ENCODE assay signal across 8 mouse cellular contexts in the genomic region with DNA sequence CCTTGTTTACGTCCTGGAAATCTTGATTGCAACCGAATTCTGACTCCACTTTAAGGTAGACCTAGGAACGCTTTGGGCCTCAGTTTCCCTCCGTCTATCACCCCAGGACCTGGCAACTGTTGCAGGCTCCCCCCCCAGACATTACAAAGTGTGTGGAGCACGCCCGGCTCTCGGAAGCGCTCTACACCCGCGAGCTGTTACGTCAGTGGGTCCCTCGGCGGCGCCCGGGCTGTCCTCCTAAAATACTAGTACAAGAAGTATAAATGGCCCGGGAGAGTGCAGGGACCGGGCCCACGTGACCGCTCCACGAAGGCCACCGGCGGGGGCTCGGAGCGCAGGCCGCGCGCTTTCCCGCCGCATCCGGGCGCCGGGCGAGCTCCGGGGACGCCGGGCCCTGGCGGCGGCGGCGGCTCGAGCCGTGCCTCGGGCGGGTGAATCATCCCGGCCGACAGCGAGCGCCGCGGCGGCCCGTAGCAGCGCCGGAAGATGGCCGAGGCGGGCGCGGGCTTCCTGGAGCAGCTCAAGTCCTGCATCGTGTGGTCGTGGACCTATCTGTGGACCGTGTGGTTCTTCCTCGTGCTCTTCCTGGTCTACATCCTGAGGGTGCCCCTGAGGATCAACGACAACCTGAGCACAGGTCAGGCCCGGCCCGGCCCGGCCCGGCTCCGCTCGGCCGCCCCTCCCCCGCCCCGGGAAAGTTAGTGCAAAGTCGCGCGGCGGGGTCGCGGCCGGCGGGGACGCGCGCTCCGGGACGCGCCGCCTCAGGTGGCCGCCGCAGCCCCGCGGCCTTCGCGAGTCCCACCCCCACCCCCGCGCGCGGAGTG. TPM values are rescaled to one million over a fixed set of nuclear protein-coding genes. Genes with fewer than 3 reads are reported as not detected.
DNase-seq lines count a peak whose midpoint lies in the region; ATAC-seq and TF ChIP-seq lines count a peak whose summit lies in the region.

No protein-coding gene starts in this region.

- WGBS in hindbrain, embryonic 16.5 days, result under 1% methylated on average over 72 of the region's 97 CpGs

- DNase-seq in ZHBTc4 (ENCODE audit: low read depth, low spot score), result peak; percentile 58
- DNase-seq in gastrocnemius, adult 2 months, result peak; percentile 86
- DNase-seq in left cerebral cortex, adult 2 months (ENCODE audit: extremely low spot score in 1 of 2, low spot score in 2 of 2), result peak; percentile 54 to 58
- DNase-seq in right cerebral cortex, adult 2 months (ENCODE audit: low spot score in 2 of 2), result peak; percentile 38 to 55
- DNase-seq in urinary bladder, postnatal 10 days (ENCODE audit: low spot score), result peak; percentile 13

- intact Hi-C loops in gastrocnemius, adult 2 months (cut with DNase I), result no loop called here
- intact Hi-C loops in left cerebral cortex, adult 2 months (cut with DNase I), result loop anchor here (2.0 to 10.0 kb wide), 2 partner anchors 57 to 669 kb away; partner anchors contain the start of gene Capza2

- TF ChIP-seq CTCF in gastrocnemius, adult 2 months (IDR thresholded peaks at IDR 0.05), result no peak
- no peak; the same call in 1 of the 2 replicates for TF ChIP-seq CTCF in left cerebral cortex, adult 2 months (IDR thresholded peaks at IDR 0.05)

- H3K4me1 ChIP-seq in hindbrain, embryonic 16.5 days (ENCODE audit: control insufficient read depth, insufficient read depth, low read depth, low read length), result peaks cover 4% of the 10 kb centered on the region; the same call in 1 of the 2 replicates

- no peaks in the 10 kb centered on the region for H3K36me3 ChIP-seq in hindbrain, embryonic 16.5 days (ENCODE audit: control insufficient read depth, insufficient read depth, low read length)

- peak overlapping the region; percentile 95 for H3K4me3 ChIP-seq in gastrocnemius, adult 2 months
- H3K4me3 ChIP-seq in hindbrain, embryonic 16.5 days (ENCODE audit: low read length), result peak overlapping the region; percentile 88
- H3K4me3 ChIP-seq in left cerebral cortex, adult 2 months, result peak overlapping the region; percentile 77

- no peaks in the 10 kb centered on the region for H3K9me3 ChIP-seq in hindbrain, embryonic 16.5 days (ENCODE audit: control insufficient read depth, low read length)

- ATAC-seq in common myeloid progenitor, adult 5-6 weeks (replicated peaks; ENCODE audit: low read depth, poor library complexity, severe bottlenecking), result peak; percentile 66
- peak; percentile 83 for ATAC-seq in hindbrain, embryonic 16.5 days
- peak; percentile 55 for ATAC-seq in megakaryocyte, adult 5-6 weeks (ENCODE audit: poor library complexity, severe bottlenecking)

- H3K27me3 ChIP-seq in hindbrain, embryonic 16.5 days (replicated peaks; ENCODE audit: control insufficient read depth, insufficient read depth, low read length), result no peaks in the 10 kb centered on the region

- peak overlapping the region; percentile 97 for H3K27ac ChIP-seq in gastrocnemius, adult 2 months
- H3K27ac ChIP-seq in hindbrain, embryonic 16.5 days (ENCODE audit: low read depth, low read length), result peak overlapping the region; percentile 84
- peak overlapping the region; percentile 82 for H3K27ac ChIP-seq in left cerebral cortex, adult 2 months

- H3K9ac ChIP-seq in hindbrain, embryonic 16.5 days (ENCODE audit: low read depth, low read length), result peak overlapping the region; percentile 87

- peak overlapping the region; percentile 95 for H3K4me2 ChIP-seq in hindbrain, embryonic 16.5 days (ENCODE audit: low read length)

RNA-seq across cellular contexts. Expression of gene St7, which starts 1.2 kb away (rescaled TPM):
- 43.7 and 56.2 TPM in 2 replicates for total RNA-seq in common myeloid progenitor, adult 5-6 weeks (2017)
- total RNA-seq in gastrocnemius, adult 2 months (2021), result 10 to 100 TPM; 13.0 to 14.0 TPM
- 50.8 and 56.3 TPM in 2 replicates for polyA plus RNA-seq in hindbrain, embryonic 16.5 days (2015; fragmentation: Nextera tagmentation; extraction: Ambion mirVana)
- 10 to 100 TPM; 35.1 to 42.4 TPM for total RNA-seq in left cerebral cortex, adult 2 months (2021)
- total RNA-seq in megakaryocyte, adult 5-6 weeks (2015), result 6.9 and 8.5 TPM in 2 replicates
- 10.6 and 14.0 TPM in 2 replicates for total RNA-seq in megakaryocyte, adult 5-6 weeks (2017)

RNA-seq across cellular contexts. Expression of gene Capza2, which starts 57.9 kb away (rescaled TPM):
- total RNA-seq in common myeloid progenitor, adult 5-6 weeks (2017), result 282 and 287 TPM in 2 replicates
- 100 to 1,000 TPM; 259 to 336 TPM for total RNA-seq in gastrocnemius, adult 2 months (2021)
- polyA plus RNA-seq in hindbrain, embryonic 16.5 days (2015; fragmentation: Nextera tagmentation; extraction: Ambion mirVana), result 254 and 258 TPM in 2 replicates
- 100 to 1,000 TPM; 208 to 223 TPM for total RNA-seq in left cerebral cortex, adult 2 months (2021)
- 490 and 593 TPM in 2 replicates for total RNA-seq in megakaryocyte, adult 5-6 weeks (2015)
- 665 and 673 TPM in 2 replicates for total RNA-seq in megakaryocyte, adult 5-6 weeks (2017)

Comparison
In these comparisons a context has a peak if more than half of its experiments do, and no peak if none do; other contexts are left out.
1. Peak in every context shown above with its lines: DNase-seq, ATAC-seq, H3K4me3 ChIP-seq and H3K27ac ChIP-seq.
2. DNase-seq: peak in every context shown above with its lines; median percentile 86 in gastrocnemius, adult 2 months; 58 in ZHBTc4; 56 in left cerebral cortex, adult 2 months; 46 in right cerebral cortex, adult 2 months; 13 in urinary bladder, postnatal 10 days.